Mouse (Mus musculus) liver, adult 2 months (tissue): ENCODE measurements around the gene AI837181. TPM values are rescaled to one million over a fixed set of nuclear protein-coding genes. Genes with fewer than 3 reads are reported as not detected.

ENCODE experiments used
- DNase-seq: peaks from one replicate; pipeline ENCODE4 v3.0.0-alpha.2; 2011; ENCODE audit warnings: low read depth, low spot score; ENCODE audit errors: extremely low read depth
- H3K27ac ChIP-seq: fragments of 200-500 bp; replicated peaks from 2 replicates; pipeline ENCODE4 v1.5.1; 2012; ENCODE audit warnings: low read depth, mild to moderate bottlenecking, control low read depth, inconsistent platforms, low read length; ENCODE audit not compliant: insufficient read depth
- H3K27me3 ChIP-seq: fragments of 200-500 bp; 2 replicates; pipeline ENCODE4 v1.6.1; 2012; ENCODE audit warnings: mild to moderate bottlenecking, moderate library complexity, low read length, inconsistent platforms; ENCODE audit not compliant: control insufficient read depth, insufficient read depth
- H3K36me3 ChIP-seq: fragments of 200-500 bp; 2 replicates; pipeline ENCODE4 v1.6.1; 2012; ENCODE audit warnings: low read length, inconsistent platforms; ENCODE audit not compliant: control insufficient read depth, insufficient read depth
- H3K4me1 ChIP-seq: fragments of 200-500 bp; 2 replicates; pipeline ENCODE4 v1.6.1; 2011; ENCODE audit warnings: low read length; ENCODE audit not compliant: control insufficient read depth, insufficient read depth
- H3K4me3 ChIP-seq: fragments of 200-500 bp; 2 replicates; pipeline ENCODE4 v1.5.1; 2011; ENCODE audit warnings: low read depth, mild to moderate bottlenecking, control low read depth, low read length, moderate library complexity; ENCODE audit not compliant: insufficient read depth
- H3K79me2 ChIP-seq: fragments of 200-500 bp; 2 replicates; pipeline ENCODE4 v1.6.1; 2012; ENCODE audit warnings: inconsistent platforms, mild to moderate bottlenecking, low read length, moderate library complexity; ENCODE audit not compliant: control insufficient read depth, insufficient read depth
- H3K9ac ChIP-seq: fragments of 200-500 bp; 2 replicates; pipeline ENCODE4 v1.6.1; 2012; ENCODE audit warnings: low read depth, mild to moderate bottlenecking, control low read depth, inconsistent platforms, low read length
- CTCF ChIP-seq: fragments of 200-500 bp; IDR thresholded peaks from 2 replicates; pipeline ENCODE4 v1.5.1; 2011; ENCODE audit warnings: low read depth, low read length, control low read depth
- POLR2A ChIP-seq: fragments of 200-500 bp; IDR thresholded peaks from 2 replicates; pipeline ENCODE4 v1.6.1; 2011; ENCODE audit warnings: low read length, control low read depth; ENCODE audit not compliant: insufficient read depth; ENCODE audit errors: extremely low read depth
- WGBS: fragments of 180-500 bp; shearing (Covaris S2); methylation state at CpG from one replicate; pipeline ENCODE4 v1.1.7; 2018; 5-methylcytosine and 5-hydroxymethylcytosine counted together
- polyA plus RNA-seq: library from polyadenylated mRNA; depleted of rRNA; stranded (reverse); fragments of >200 nt; gene quantifications from 2 replicates; pipeline ENCODE4 v1.2.3, GENCODE M21; 2012
- total RNA-seq: library from RNA; depleted of rRNA; stranded (reverse); fragments of >200 nt; gene quantifications from 2 replicates; pipeline ENCODE4 v1.2.3, GENCODE M21; 2014

AI837181 gene
- total and polyA plus RNA-seq, 2 experiments = 7.8 to 36.6 TPM

GRCm38 (mm10) chr19:5451766-5452165 lies 26.8 kb downstream of the AI837181 start:
- Histone ChIP-seq H3K79me2 (peaks cover 8% of the 10 kb centered on the region; the same call in 1 of the 2 replicates), H3K36me3 (no peaks in the 10 kb centered on the region), H3K27me3 (peaks cover 16% of the 10 kb centered on the region), H3K9ac (no peak overlapping the region), H3K27ac (no peak overlapping the region), H3K4me3 (no peak overlapping the region), H3K4me1 (peaks cover 7% of the 10 kb centered on the region)
- DNase-seq = no peak
- WGBS = 74% methylated on average over 6 of the region's 6 CpGs
- TF ChIP-seq POLR2A (no peak), CTCF (no peak)

- no peak for TF ChIP-seq CTCF
- TF ChIP-seq POLR2A = no peak
- Histone ChIP-seq H3K27me3 (no peaks in the 10 kb centered on the region), H3K36me3 (no peaks in the 10 kb centered on the region), H3K4me3 (no peak overlapping the region), H3K9ac (no peak overlapping the region), H3K27ac (no peak overlapping the region), H3K79me2 (peaks cover 11% of the 10 kb centered on the region; the same call in 1 of the 2 replicates), H3K4me1 (peaks cover 7% of the 10 kb centered on the region)
- WGBS = 66% methylated on average over 12 of the region's 12 CpGs
- DNase-seq = no peak
These were observed 30.1 kb downstream of the AI837181 start for GRCm38 (mm10) chr19:5455037-5455436.

- no peak for TF ChIP-seq CTCF
- peak overlapping the region; percentile 26; the same call in 1 of the 2 replicates for H3K27ac ChIP-seq
- DNase-seq = no peak
- no peak overlapping the region for H3K9ac ChIP-seq
- H3K27me3 ChIP-seq = no peaks in the 10 kb centered on the region
- H3K4me3 ChIP-seq = peak overlapping the region; percentile 2; the same call in 1 of the 2 replicates
- H3K4me1 ChIP-seq = peaks cover 7% of the 10 kb centered on the region
- H3K79me2 ChIP-seq = peaks cover 11% of the 10 kb centered on the region; the same call in 1 of the 2 replicates
- WGBS = 53% methylated on average over 8 of the region's 8 CpGs
- H3K36me3 ChIP-seq = no peaks in the 10 kb centered on the region
These were observed 30.6 kb downstream of the AI837181 start for GRCm38 (mm10) chr19:5455568-5455967.

- WGBS = 16% methylated on average over 26 of the region's 26 CpGs
- TF ChIP-seq POLR2A (no peak), CTCF (no peak)
- H3K4me3 ChIP-seq = peak overlapping the region; percentile 87
- no peaks in the 10 kb centered on the region for H3K27me3 ChIP-seq
- H3K9ac ChIP-seq = peak overlapping the region; percentile 93
- peak overlapping the region; percentile 86 for H3K27ac ChIP-seq
- H3K4me1 ChIP-seq = peaks cover 8% of the 10 kb centered on the region
- peaks cover 15% of the 10 kb centered on the region; the same call in 1 of the 2 replicates for H3K79me2 ChIP-seq
- no peak for DNase-seq
- H3K36me3 ChIP-seq = no peaks in the 10 kb centered on the region
These were observed 31.4 kb downstream of the AI837181 start for GRCm38 (mm10) chr19:5456241-5456921.

- 1% methylated on average over 70 of the region's 70 CpGs for WGBS
- Histone ChIP-seq H3K4me1 (peaks cover 8% of the 10 kb centered on the region), H3K79me2 (peaks cover 15% of the 10 kb centered on the region; the same call in 1 of the 2 replicates), H3K9ac (peak overlapping the region; percentile 93), H3K4me3 (peak overlapping the region; percentile 87), H3K36me3 (no peaks in the 10 kb centered on the region), H3K27ac (peak overlapping the region; percentile 86), H3K27me3 (no peaks in the 10 kb centered on the region)
- no peak for TF ChIP-seq CTCF
- TF ChIP-seq POLR2A = peak; percentile 90
- DNase-seq = peak; percentile 68
These were observed 32.2 kb downstream of the AI837181 start for GRCm38 (mm10) chr19:5456922-5457745.
